Mouse (Mus musculus) CD8-positive naive resting alpha-beta T cell, adult 57 days (primary cell): ENCODE results near the gene Smad5. TPM values are rescaled to one million over a fixed set of nuclear protein-coding genes. Genes with fewer than 3 reads are reported as not detected.

Source experiments
- total RNA-seq: library from RNA; stranded (reverse); gene quantifications from one replicate; pipeline ENCODE4 v1.2.4, GENCODE M21; 2023

Gene Smad5
- 64.1 TPM for total RNA-seq

GRCm38 (mm10) chr13:56702469-56703221, at the start of gene Smad5:
TSS of gene Smad5 (plus strand) at chr13:56703010.

GRCm38 (mm10) chr13:56753192-56753951, 50.6 kb downstream of the Smad5 start, which contains the start of gene Gm45623:
TSS of gene Gm45623 (minus strand) at chr13:56753827.

Other genes starting within 250 kb of the Smad5 start
- gene Il9, start 220.8 kb upstream of the Smad5 start, total RNA-seq: not detected
- gene Fbxl21, start 180.5 kb upstream of the Smad5 start, total RNA-seq: 1.5 TPM
- gene Lect2, start 154.5 kb upstream of the Smad5 start, total RNA-seq: not detected
- gene Tgfbi, start 93.5 kb upstream of the Smad5 start, total RNA-seq: 5.0 TPM
- not detected for gene Gm45623, start 50.8 kb downstream of the Smad5 start, total RNA-seq
- gene Trpc7, start 193.0 kb downstream of the Smad5 start, total RNA-seq: not detected